Mouse (Mus musculus) layer of hippocampus, adult 11-12 months (tissue): ENCODE data around the gene Gm35549.

Experiments used
- DNase-seq: peaks from one replicate; pipeline ENCODE4 v3.0.0; 2022; ENCODE audit warnings: low spot score

Gm35549 gene

DNA sequence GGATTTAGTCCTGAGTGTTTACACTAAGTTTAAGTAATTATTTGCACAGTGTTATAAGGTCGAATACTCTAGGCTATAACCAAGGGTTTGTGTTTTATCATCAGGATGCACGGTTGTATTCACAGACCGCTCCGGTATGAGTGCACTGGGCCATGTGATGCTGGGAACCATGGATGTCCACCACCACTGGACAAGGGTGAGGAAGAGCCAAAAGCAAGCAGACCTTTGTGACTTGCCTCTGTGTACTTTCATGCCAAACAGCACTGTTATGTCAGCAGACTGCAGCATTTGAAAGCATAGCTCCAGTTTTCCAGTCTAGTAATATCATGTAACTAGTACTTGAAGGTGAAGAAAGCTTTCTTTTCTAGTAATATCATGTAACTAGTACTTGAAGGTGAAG lies 17.1 kb downstream of the Gm35549 start:
- DNase-seq: no peak

DNA sequence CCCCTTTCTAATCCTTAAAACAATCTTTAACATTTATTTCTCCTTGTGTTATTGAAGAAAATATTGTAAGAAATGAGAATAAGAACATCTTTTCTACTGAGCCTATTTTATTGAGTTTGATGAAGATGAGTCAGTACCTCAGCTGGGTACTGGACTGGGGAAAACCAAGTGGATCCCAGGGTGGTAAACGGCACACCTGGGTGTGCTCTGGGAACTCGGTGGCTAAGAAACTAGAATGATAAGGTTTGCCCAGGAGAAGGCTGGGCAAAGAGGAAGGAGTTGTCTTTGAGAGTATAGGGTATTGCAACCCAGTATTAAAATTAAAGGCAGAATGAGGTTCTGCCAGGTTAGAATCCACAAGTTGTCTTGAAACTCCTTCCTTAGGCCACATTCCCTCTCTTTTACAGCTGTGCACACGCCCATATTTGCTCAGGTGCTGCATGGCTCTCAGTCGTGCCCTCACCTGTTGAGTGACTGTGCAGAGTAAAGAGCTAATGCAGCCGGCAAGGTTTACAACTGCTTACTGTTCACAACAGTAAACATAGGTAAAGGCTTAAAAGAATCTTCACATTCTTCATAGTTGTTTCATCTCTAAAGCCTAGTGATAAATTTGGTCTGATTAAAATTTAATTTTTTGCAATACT lies 20.3 kb downstream of the Gm35549 start:
- DNase-seq: no peak

DNA sequence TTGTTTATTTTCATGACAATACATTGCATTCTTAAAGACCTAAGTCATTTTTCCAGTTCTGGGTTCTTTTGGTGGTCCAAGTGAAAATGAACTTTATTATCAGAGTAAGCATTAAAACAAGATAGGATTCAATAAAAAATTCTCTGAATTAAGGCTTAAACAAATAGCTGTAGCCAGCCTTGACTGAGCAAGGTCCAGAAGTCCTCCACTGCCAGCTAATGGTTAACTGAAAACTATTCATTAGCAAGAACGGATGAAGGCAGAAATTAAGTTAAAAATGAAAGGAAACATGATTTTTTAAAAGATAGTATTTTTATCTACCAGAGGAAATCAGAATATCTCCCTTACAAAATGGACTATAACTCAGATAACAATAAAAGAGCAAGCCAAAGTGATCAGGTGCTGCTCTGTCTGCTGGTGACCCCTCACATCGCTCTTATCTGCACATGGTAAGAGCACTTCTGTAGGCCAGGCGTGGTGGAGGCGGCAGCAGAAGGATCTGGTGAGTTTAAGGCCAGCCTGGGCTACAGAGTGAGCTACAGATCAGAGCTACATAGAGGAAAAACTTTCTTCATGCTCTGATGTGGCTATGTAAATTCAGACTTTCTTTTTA lies 28.5 kb downstream of the Gm35549 start:
- DNase-seq: no peak

DNA sequence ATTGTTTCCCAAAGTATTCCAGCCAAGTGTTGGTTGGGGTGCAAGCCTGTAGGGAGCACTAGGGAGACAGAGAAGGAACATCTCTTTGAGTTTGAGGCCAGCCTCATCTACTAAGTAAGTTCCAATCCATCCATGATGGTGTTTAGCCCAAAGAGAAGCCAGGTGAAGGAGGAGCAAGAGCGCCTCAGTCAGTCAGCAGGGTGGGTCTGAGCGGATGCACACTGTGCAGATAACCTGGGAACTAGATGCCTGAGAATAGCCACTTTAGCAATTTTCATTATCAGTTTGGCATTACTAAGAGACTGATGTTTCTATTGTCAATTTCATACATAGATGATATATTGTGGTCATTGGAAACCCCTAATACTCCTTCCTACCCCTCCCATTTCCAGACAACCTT lies 29.1 kb downstream of the Gm35549 start:
- DNase-seq: no peak

DNA sequence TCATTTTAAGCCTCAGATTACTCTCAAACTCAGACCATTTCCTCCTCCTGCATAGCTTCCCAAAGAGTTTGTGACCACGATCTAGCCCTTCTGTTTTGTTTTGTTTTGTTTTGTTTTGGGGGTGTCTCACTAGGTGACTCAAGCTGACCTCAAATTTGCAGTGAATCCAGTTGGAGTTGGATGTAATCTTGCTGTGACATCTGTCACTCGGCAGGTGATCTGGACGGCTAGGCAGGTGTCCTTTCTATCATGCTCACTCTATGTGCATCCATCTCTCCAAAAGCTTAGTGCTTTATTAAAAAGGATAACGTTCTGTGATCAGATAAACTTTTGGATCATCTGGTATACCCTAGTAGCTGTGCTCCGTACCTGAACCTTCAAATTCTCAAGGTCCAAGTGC lies 31.4 kb downstream of the Gm35549 start:
- no peak for DNase-seq

DNA sequence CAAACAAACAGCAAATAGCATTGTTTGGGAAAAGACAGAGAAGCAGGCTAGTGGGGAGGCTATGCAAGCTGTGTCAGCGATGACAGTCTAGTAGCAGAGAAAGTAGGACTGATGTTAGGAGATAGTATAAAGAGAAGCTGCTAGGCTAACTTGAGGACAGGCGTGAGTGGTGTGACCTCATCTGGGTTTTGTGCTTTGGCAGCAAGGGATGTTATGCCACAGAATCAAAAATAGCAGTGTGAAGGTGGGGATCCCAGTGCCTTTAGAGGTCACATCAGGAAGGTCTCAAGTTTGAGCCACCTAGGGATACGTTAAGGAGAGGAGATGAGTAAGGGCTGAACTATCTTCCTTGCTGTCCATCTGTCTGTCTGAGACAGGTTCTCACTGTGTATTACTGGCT lies 33.6 kb downstream of the Gm35549 start:
- DNase-seq: no peak

DNA sequence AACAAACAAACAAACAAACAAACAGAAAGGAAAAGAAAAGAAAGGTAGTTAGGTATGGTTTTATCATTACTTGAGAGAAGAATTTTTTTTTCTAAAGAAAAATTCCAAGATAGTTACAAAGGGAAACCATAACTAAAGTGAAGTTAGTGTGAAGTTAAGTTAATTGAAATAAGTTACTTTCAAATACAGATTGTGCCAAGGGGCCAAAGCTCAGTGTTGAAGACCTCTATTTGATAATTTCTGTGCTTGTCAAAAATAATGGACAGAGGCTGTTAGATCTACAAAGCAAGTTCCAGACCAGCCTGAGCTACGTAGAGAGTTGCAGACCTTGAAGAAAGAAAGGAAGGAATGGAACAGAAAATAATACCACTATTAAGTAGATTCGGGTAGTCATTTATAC lies 36.6 kb downstream of the Gm35549 start:
- no peak for DNase-seq

DNA sequence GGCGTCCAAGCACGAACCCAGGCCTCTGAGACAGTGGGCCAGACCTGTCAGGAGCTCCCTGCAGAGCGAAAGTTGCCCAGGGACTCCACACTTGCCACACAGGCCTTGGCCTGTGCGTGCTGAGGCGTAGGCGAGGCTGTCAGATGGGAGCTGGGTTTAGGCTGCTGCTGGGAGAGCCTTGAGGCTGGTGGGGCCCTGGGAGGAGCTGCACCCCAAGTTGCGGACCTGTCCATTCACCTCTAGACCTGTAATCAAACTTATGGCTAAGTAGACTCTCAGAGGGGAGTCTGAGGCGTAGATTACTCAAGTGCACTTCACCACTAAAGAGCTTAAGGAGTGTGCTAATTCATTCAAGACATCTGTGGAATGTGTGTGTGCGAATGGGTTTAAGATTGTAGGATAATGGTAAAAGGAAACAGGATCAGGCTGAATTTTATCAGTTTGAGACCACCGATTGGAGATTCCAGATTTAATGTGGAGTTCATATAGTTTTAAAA lies 37.9 kb downstream of the Gm35549 start:
- no peak for DNase-seq

DNA sequence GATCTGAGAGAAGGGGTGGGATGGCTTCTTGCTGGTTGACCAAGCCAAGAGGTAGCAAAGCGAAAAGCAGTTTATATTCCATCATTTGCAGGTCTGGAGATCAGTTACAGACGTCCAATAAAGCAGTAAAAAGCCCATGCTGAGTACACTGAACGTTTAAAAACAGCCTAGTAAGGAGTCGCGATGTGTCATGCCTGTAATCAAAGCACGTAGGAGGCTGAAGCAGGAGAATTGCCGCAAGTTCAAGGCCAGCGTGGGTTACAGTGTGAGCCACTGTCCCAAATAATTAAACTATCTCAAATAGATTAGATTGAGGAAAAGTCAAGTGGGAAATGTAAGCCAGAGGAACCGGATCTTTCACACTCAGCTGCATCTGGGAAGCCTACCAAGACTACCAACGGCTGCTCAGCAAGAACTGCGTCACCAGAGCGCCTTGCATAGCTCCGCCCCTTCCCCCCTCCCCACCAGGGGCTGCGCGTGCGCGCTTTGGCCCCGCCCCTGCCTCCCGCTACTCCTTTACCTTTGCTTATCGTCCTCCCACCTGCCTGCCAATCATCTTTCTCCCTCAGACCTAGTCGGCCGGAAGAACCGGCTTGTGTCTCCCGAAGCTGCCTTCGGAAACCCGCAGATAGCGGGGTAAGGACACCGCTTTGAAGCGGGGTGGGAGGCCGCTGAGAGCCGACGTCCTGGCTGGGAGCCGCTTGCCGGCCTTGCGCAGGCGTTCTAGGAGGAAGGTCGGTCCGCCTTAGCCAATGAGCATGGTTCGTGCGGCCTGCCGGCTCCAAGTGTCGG lies 38.6 kb downstream of the Gm35549 start, which contains the start of gene Tcaim:
TSS of gene Tcaim (plus strand) at position 487 of the 792 bp plus-strand sequence.
- DNase-seq: peak; percentile 91

DNA sequence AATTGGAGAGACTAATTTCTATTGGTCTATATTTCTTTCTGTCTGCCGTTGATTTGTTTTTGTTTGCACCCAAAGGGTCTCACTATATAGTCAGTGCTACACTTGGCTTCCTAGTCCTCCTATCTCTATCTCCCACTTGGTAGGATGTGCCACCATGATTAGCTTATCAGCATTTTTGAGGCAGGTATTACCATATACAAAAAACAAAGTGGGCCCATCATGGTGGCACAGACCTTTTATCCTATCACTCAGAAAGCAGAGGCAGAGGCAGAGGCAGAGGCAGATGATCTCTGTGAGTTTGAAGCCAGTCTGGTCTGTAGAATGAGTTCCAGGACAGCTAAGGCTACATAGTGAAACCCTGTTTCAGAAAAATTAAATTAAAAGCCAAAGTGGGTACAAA lies 57.3 kb downstream of the Gm35549 start:
- DNase-seq: no peak

DNA sequence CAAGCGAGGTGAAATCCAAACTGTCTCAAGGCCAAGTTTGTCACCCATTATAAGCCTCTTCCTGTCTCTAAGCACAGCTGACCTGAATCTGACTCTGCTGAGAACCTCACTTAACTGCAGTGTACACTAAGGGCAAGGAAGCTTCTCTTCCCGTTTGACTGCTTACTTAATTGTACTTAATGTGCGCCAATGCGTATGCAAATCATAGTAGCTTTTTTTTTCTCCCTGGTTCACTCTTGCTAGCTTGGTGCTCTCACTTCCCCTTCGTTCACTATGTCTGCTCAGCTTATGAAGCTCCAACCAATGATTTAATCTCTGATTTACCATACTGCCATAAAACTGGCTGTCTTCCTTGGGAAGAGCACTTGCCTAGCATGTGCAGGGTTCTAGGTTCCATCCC lies 58.6 kb downstream of the Gm35549 start:
- no peak for DNase-seq
